Mouse (Mus musculus): ENCODE results near the gene Vopp1.
"Not testable (repeated sequence)": the region's sequence is repeated elsewhere in the genome, so short reads cannot be mapped to it uniquely, and the experiment has no call there.

Vopp1 gene

GRCm38 (mm10) chr6:57824422-57825258 is at the start of gene Vopp1:
Vopp1 (minus strand) TSS chr6:57825159.
- ChIA-PET POLR2A (interaction anchor here in 3 of 4 experiments (0.6 to 1.5 kb wide), 8 partner anchors 14 to 1132 kb away, joined by 3 to 7 read pairs (median 3); partner anchors contain the start of gene Pyurf (in 2 of the 3)), CTCF (interaction anchor here in 1 of 4 experiments (1.6 kb wide), 1 partner anchor 40 kb away, joined by 3 read pairs; no protein-coding TSS in a partner anchor)

GRCm38 (mm10) chr6:57859043-57860042 is 34.4 kb upstream of the Vopp1 start:
- ChIA-PET POLR2A (no interaction called here), CTCF (interaction anchor here in 3 of 4 experiments (0.6 kb wide), 4 partner anchors 78 to 251 kb away, joined by 3 to 4 read pairs (median 4); no protein-coding TSS in a partner anchor)

- POLR2A ChIA-PET, CTCF ChIA-PET: not testable (repeated sequence)
Observed at GRCm38 (mm10) chr6:57851177-57851576, 26.2 kb upstream of the Vopp1 start.

- CTCF ChIA-PET: no interaction called here
- POLR2A ChIA-PET: no interaction called here
Observed at GRCm38 (mm10) chr6:57850286-57850685, 25.3 kb upstream of the Vopp1 start, which contains the start of gene Vmn1r21. Vmn1r21 (minus strand) TSS chr6:57850343.

- ChIA-PET CTCF (no interaction called here), POLR2A (no interaction called here)
Observed at GRCm38 (mm10) chr6:57839693-57840408, 14.9 kb upstream of the Vopp1 start.

- POLR2A ChIA-PET: interaction anchor here in 3 of 4 experiments (0.7 to 1.5 kb wide), 8 partner anchors 14 to 1133 kb away, joined by 3 to 7 read pairs (median 3); partner anchors contain the start of gene Pyurf (in 1 of the 3)
- CTCF ChIA-PET: interaction anchor here in 1 of 4 experiments (1.6 kb wide), 1 partner anchor 40 kb away, joined by 3 read pairs; no protein-coding TSS in a partner anchor
Observed at GRCm38 (mm10) chr6:57825259-57825715, 328 bp upstream of the Vopp1 start.

GRCm38 (mm10) chr6:57823461-57823860 is 1.5 kb downstream of the Vopp1 start:
- POLR2A ChIA-PET: interaction anchor here in 1 of 4 experiments (0.6 kb wide), 1 partner anchor 8 kb away, joined by 3 read pairs; no protein-coding TSS in a partner anchor
- CTCF ChIA-PET: no interaction called here

GRCm38 (mm10) chr6:57822648-57823410 is 2.1 kb downstream of the Vopp1 start:
- CTCF ChIA-PET: interaction anchor here in 1 of 4 experiments (0.7 kb wide), 1 partner anchor 279 kb away, joined by 6 read pairs; no protein-coding TSS in a partner anchor
- POLR2A ChIA-PET: interaction anchor here in 1 of 4 experiments (0.6 kb wide), 1 partner anchor 8 kb away, joined by 3 read pairs; no protein-coding TSS in a partner anchor

GRCm38 (mm10) chr6:57814436-57814940 is 10.5 kb downstream of the Vopp1 start:
- POLR2A ChIA-PET: no interaction called here
- CTCF ChIA-PET: no interaction called here

- ChIA-PET CTCF (no interaction called here), POLR2A (no interaction called here)
Observed at GRCm38 (mm10) chr6:57811748-57812730, 12.9 kb downstream of the Vopp1 start.

- POLR2A ChIA-PET: interaction anchor here in 1 of 4 experiments (1.2 kb wide), 1 partner anchor 19 kb away, joined by 5 read pairs; the partner anchor contains the start of gene Vopp1
- CTCF ChIA-PET: no interaction called here
Observed at GRCm38 (mm10) chr6:57805218-57806069, 19.5 kb downstream of the Vopp1 start.

- ChIA-PET POLR2A (no interaction called here), CTCF (no interaction called here)
Observed at GRCm38 (mm10) chr6:57803130-57803529, 21.8 kb downstream of the Vopp1 start.

- POLR2A ChIA-PET: no interaction called here
- CTCF ChIA-PET: no interaction called here
Observed at GRCm38 (mm10) chr6:57798986-57799385, 26.0 kb downstream of the Vopp1 start.

- ChIA-PET POLR2A (no interaction called here), CTCF (interaction anchor here in 1 of 4 experiments (0.5 kb wide), 1 partner anchor 1105 kb away, joined by 3 read pairs; no protein-coding TSS in a partner anchor)
Observed at GRCm38 (mm10) chr6:57796853-57797423, 28.0 kb downstream of the Vopp1 start.

GRCm38 (mm10) chr6:57795835-57796234 is 29.1 kb downstream of the Vopp1 start:
- ChIA-PET POLR2A (interaction anchor here in 1 of 4 experiments (0.5 kb wide), 1 partner anchor 952 kb away, joined by 5 read pairs; no protein-coding TSS in a partner anchor), CTCF (no interaction called here)

Measured in embryonic stem cell, embryonic (primary cell).